Mouse (Mus musculus) forebrain, embryonic 14.5 days (tissue): ENCODE measurements around the gene Rps8. TPM values are rescaled to one million over a fixed set of nuclear protein-coding genes. Genes with fewer than 3 reads are reported as not detected.

Source experiments
- microRNA-seq: library from miRNA; unstranded; fragments of <30 nt; microRNA quantifications from one replicate; pipeline ENCODE4, GENCODE M21; 2016
- polyA plus RNA-seq: library from polyadenylated mRNA; unstranded; fragments of >200 nt; fragmentation: Nextera tagmentation; extraction: Ambion mirVana; gene quantifications from 2 replicates; pipeline ENCODE4 v1.2.1, GENCODE M21; 2014

The Rps8 gene
- polyA plus RNA-seq, 1 experiment from 2014 or later, result 797 TPM

Small RNA genes lying within 50 kb of the gene (microRNA-seq; reads per million reads assigned to microRNA genes)
- gene Gm22398, result not detected

Other genes starting within 250 kb of the Rps8 start
- 66.1 and 70.3 TPM in 2 replicates for gene Urod, start 161.8 kb downstream of the Rps8 start, polyA plus RNA-seq
- 13.1 and 15.3 TPM in 2 replicates for gene Hectd3, start 160.9 kb downstream of the Rps8 start, polyA plus RNA-seq
- 47.5 and 51.4 TPM in 2 replicates for gene Eif2b3, start 136.8 kb downstream of the Rps8 start, polyA plus RNA-seq
- gene Ptch2, start 60.2 kb downstream of the Rps8 start, polyA plus RNA-seq, result 2.4 and 3.4 TPM in 2 replicates
- gene Btbd19, start 30.5 kb downstream of the Rps8 start, polyA plus RNA-seq, result 2.2 and 2.5 TPM in 2 replicates
- 0.25 and 0.32 TPM in 2 replicates for gene Tctex1d4, start 29.4 kb downstream of the Rps8 start, polyA plus RNA-seq
- gene Plk3, start 22.3 kb downstream of the Rps8 start, polyA plus RNA-seq, result 7.0 and 7.1 TPM in 2 replicates
- 38.5 and 38.6 TPM in 2 replicates for gene Kif2c, start 26.4 kb upstream of the Rps8 start, polyA plus RNA-seq
- 7.2 and 8.0 TPM in 2 replicates for gene Tmem53, start 95.7 kb upstream of the Rps8 start, polyA plus RNA-seq
- gene Armh1, start 95.9 kb upstream of the Rps8 start, polyA plus RNA-seq, result 0.62 and 0.81 TPM in 2 replicates